Comparison of ENCODE assay signal across 21 mouse cellular contexts in genomic region chr15:79755176-79755575, GRCm38 (mm10). TPM values are rescaled to one million over a fixed set of nuclear protein-coding genes. Genes with fewer than 3 reads are reported as not detected.
DNase-seq lines count a peak whose midpoint lies in the region; ATAC-seq and TF ChIP-seq lines count a peak whose summit lies in the region.
"Had no signal": no experiment of that assay in that cellular context is flagged by ENCODE, and none has a peak within 500 bp of the region (broad histone marks: within the 10 kb centered on the region; RNA-seq: fewer than 3 reads in every experiment).

No protein-coding gene starts in this region.

- TF ChIP-seq CTCF in left cerebral cortex, adult 2 months (IDR thresholded peaks at IDR 0.05) = no peak

- H3K9ac ChIP-seq in midbrain, embryonic 11.5 days (ENCODE audit: low read length) = no peak overlapping the region
- no peak overlapping the region for H3K9ac ChIP-seq in midbrain, embryonic 13.5 days (replicated peaks)
- H3K9ac ChIP-seq: embryonic facial prominence, embryonic 15.5 days; forebrain, embryonic 12.5 days had no signal

- H3K9me3 ChIP-seq in midbrain, embryonic 11.5 days (ENCODE audit: control insufficient read depth, low read length) = no peaks in the 10 kb centered on the region
- H3K9me3 ChIP-seq in midbrain, embryonic 13.5 days = no peaks in the 10 kb centered on the region
- H3K9me3 ChIP-seq: embryonic facial prominence, embryonic 13.5 days; embryonic facial prominence, embryonic 15.5 days; forebrain, embryonic 10.5 days; forebrain, embryonic 12.5 days had no signal

- no peak for ATAC-seq in midbrain, embryonic 11.5 days (ENCODE audit: low FRiP score)
- no peak for ATAC-seq in midbrain, embryonic 13.5 days
- ATAC-seq in inflammation-experienced regulatory T-cells, adult 6 months = no peak
- ATAC-seq: forebrain, embryonic 14.5 days; forebrain, embryonic 16.5 days had no signal

- DNase-seq in left cerebral cortex, adult 2 months (ENCODE audit: extremely low spot score in 1 of 2, low spot score in 2 of 2) = no peak
- no peak for DNase-seq in left cerebral cortex, postnatal 10 days (ENCODE audit: extremely low spot score in 1 of 2, low spot score in 2 of 2)
- peak; percentile 69 for DNase-seq in midbrain, embryonic 11.5 days (ENCODE audit: low spot score, missing footprints)
- DNase-seq: adrenal gland, adult 2 months; adrenal gland, postnatal 10 days; adrenal gland, postnatal 25 days; cerebellum, adult 11 months; cerebellum, adult 18-20 months; cerebellum, adult 8-10 months; cerebellum, postnatal 14 days; cerebellum, postnatal 36 days; embryo, embryonic 11 days had no signal

- no peaks in the 10 kb centered on the region for H3K27me3 ChIP-seq in midbrain, embryonic 11.5 days (ENCODE audit: control insufficient read depth, insufficient read depth, low read length)
- H3K27me3 ChIP-seq in midbrain, embryonic 13.5 days = no peaks in the 10 kb centered on the region
- H3K27me3 ChIP-seq: embryonic facial prominence, embryonic 13.5 days; embryonic facial prominence, embryonic 15.5 days; forebrain, embryonic 12.5 days had no signal

- peak overlapping the region; percentile 82 for H3K27ac ChIP-seq in left cerebral cortex, adult 2 months
- H3K27ac ChIP-seq in midbrain, embryonic 11.5 days (ENCODE audit: low read depth, low read length) = no peak overlapping the region
- no peak overlapping the region; the same call in 1 of the 2 replicates for H3K27ac ChIP-seq in midbrain, embryonic 13.5 days
- H3K27ac ChIP-seq: embryonic facial prominence, embryonic 15.5 days; forebrain, embryonic 12.5 days had no signal

- H3K4me3 ChIP-seq in left cerebral cortex, adult 2 months = no peak overlapping the region
- no peak overlapping the region for H3K4me3 ChIP-seq in midbrain, embryonic 11.5 days (ENCODE audit: low read depth, low read length)
- no peak overlapping the region for H3K4me3 ChIP-seq in midbrain, embryonic 13.5 days (replicated peaks)
- H3K4me3 ChIP-seq: embryonic facial prominence, embryonic 13.5 days; embryonic facial prominence, embryonic 15.5 days; erythroblast, embryonic 14.5 days; forebrain, embryonic 10.5 days; forebrain, embryonic 12.5 days had no signal

- H3K4me2 ChIP-seq in midbrain, embryonic 11.5 days = no peak overlapping the region
- H3K4me2 ChIP-seq in midbrain, embryonic 13.5 days (replicated peaks) = no peak overlapping the region
- H3K4me2 ChIP-seq: embryonic facial prominence, embryonic 13.5 days; embryonic facial prominence, embryonic 15.5 days; forebrain, embryonic 12.5 days had no signal

- peaks cover 7% of the 10 kb centered on the region; the same call in 1 of the 2 replicates for H3K4me1 ChIP-seq in midbrain, embryonic 11.5 days (ENCODE audit: control insufficient read depth, insufficient read depth, low read length)
- peaks cover 15% of the 10 kb centered on the region for H3K4me1 ChIP-seq in midbrain, embryonic 13.5 days (replicated peaks)

- 86% methylated on average over 4 of the region's 4 CpGs for WGBS in midbrain, embryonic 11.5 days
- 91% methylated on average over 4 of the region's 4 CpGs for WGBS in midbrain, embryonic 13.5 days

- no peaks in the 10 kb centered on the region for H3K36me3 ChIP-seq in midbrain, embryonic 11.5 days (ENCODE audit: control insufficient read depth, insufficient read depth, low read length)
- no peaks in the 10 kb centered on the region for H3K36me3 ChIP-seq in midbrain, embryonic 13.5 days
- H3K36me3 ChIP-seq: embryonic facial prominence, embryonic 13.5 days; embryonic facial prominence, embryonic 15.5 days; forebrain, embryonic 10.5 days; forebrain, embryonic 12.5 days had no signal

- intact Hi-C loops in left cerebral cortex, adult 2 months (cut with DNase I) = no loop called here
- intact Hi-C loops in left cerebral cortex, postnatal 10 days (cut with DNase I) = loop anchor here (5.0 to 10.0 kb wide), 2 partner anchors 47 to 160 kb away; partner anchors contain the start of gene Nptxr

RNA-seq across cellular contexts. Expression of gene Sun2, which starts 12.8 kb away (rescaled TPM):
- total RNA-seq in left cerebral cortex, adult 2 months (2021) = 10 to 100 TPM; 43.9 to 46.5 TPM
- total RNA-seq in left cerebral cortex, postnatal 10 days (2021) = 10 to 100 TPM; 14.9 to 20.2 TPM
- polyA plus RNA-seq in midbrain, embryonic 11.5 days (2014; fragmentation: Nextera tagmentation; extraction: Ambion mirVana) = 3.0 and 4.2 TPM in 2 replicates
- 8.4 and 8.5 TPM in 2 replicates for polyA plus RNA-seq in midbrain, embryonic 13.5 days (2015; fragmentation: Nextera tagmentation; extraction: Ambion mirVana)
- polyA plus RNA-seq in inflammation-experienced regulatory T-cells, adult 6 months (2017; shearing (Covaris generic)) = 10 to 100 TPM; 10.5 to 15.4 (median 12.4) TPM

RNA-seq across cellular contexts. Expression of gene Dnal4, which starts 22.5 kb away (rescaled TPM):
- total RNA-seq in left cerebral cortex, adult 2 months (2021) = 10 to 100 TPM; 53.2 to 54.1 TPM
- 10 to 100 TPM; 28.6 to 31.0 TPM for total RNA-seq in left cerebral cortex, postnatal 10 days (2021)
- 62.9 and 72.1 TPM in 2 replicates for polyA plus RNA-seq in midbrain, embryonic 11.5 days (2014; fragmentation: Nextera tagmentation; extraction: Ambion mirVana)
- 84.8 and 91.6 TPM in 2 replicates for polyA plus RNA-seq in midbrain, embryonic 13.5 days (2015; fragmentation: Nextera tagmentation; extraction: Ambion mirVana)
- 1 to 10 TPM; 6.5 to 9.4 (median 8.6) TPM for polyA plus RNA-seq in inflammation-experienced regulatory T-cells, adult 6 months (2017; shearing (Covaris generic))

RNA-seq across cellular contexts. Expression of gene Nptxr, which starts 49.4 kb away (rescaled TPM):
- 100 to 1,000 TPM; 800 to 813 TPM for total RNA-seq in left cerebral cortex, adult 2 months (2021)
- total RNA-seq in left cerebral cortex, postnatal 10 days (2021) = 100 to 1,000 TPM; 454 to 474 TPM
- 1.3 and 2.1 TPM in 2 replicates for polyA plus RNA-seq in midbrain, embryonic 11.5 days (2014; fragmentation: Nextera tagmentation; extraction: Ambion mirVana)
- 18.1 and 18.6 TPM in 2 replicates for polyA plus RNA-seq in midbrain, embryonic 13.5 days (2015; fragmentation: Nextera tagmentation; extraction: Ambion mirVana)
- 1 to 10 TPM in 1 of 3 experiments, under 1 TPM in 1, not detected in 1; 0.15 to 1.1 TPM for polyA plus RNA-seq in inflammation-experienced regulatory T-cells, adult 6 months (2017; shearing (Covaris generic))
- polyA plus RNA-seq: erythroblast, embryonic 14.5 days had no signal
